Mouse (Mus musculus): ENCODE data around the gene Nol8.

- TF ChIP-seq CTCF (IDR thresholded peaks at IDR 0.05; ENCODE audit: borderline replicate concordance, control insufficient read depth, extremely low read depth, insufficient read depth, low read length, poor library complexity) (no peak), POLR2A (IDR thresholded peaks at IDR 0.05; ENCODE audit: control insufficient read depth, extremely low read depth, insufficient read depth, low read length, poor library complexity) (no peak)
Observed at GRCm38 (mm10) chr13:49684266-49684665, 31.4 kb downstream of the Nol8 start.

Data from thymus, adult 2 months (tissue).